Mouse (Mus musculus) cerebellum, postnatal 14 days (tissue): Measurements from ENCODE around the gene Syndig1.

ENCODE experiments used
- DNase-seq, 2 experiments: peaks; one replicate each; pipeline ENCODE4 v3.0.0; 2021; ENCODE audit warnings: mixed read lengths in 2 of 2

The Syndig1 gene

DNA sequence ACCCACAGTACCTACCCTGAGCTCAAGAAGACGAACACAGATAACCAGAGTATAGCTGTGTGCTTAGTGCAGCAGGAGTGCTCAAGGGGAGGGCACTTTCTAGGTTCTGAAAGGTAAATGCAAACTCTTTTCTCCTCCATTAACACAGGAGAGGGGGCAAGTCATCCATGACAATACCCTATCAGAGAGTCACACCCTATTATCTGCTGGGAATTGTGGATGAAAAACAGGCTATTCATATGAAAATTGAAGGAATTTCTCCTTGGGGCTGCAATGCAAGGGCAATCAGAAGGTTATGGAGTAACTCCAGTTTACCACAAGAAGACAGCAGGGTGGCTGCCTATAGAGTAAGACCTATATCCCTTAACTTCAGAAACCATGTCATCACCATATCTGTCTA lies 154.1 kb downstream of the Syndig1 start:
- DNase-seq, result no peak

DNA sequence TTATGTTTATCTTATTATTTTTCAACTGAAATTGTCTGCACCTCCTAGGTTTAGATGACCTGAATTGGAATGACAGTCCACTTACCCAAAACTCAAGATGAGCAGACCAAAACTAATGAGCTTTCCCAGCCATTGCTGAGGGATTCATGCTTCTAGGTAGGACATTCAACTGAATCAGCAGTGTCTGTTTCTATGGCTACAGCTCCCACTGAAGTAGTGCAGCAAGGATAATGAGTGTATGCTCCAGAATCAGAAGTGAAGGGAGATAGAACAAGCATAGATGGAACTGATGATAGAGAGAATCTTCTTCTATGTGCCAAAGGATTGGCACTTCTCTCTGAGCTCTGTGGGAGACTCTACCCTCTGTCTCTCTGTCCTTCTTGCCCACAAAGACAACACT lies 158.6 kb downstream of the Syndig1 start:
- no peak for DNase-seq

DNA sequence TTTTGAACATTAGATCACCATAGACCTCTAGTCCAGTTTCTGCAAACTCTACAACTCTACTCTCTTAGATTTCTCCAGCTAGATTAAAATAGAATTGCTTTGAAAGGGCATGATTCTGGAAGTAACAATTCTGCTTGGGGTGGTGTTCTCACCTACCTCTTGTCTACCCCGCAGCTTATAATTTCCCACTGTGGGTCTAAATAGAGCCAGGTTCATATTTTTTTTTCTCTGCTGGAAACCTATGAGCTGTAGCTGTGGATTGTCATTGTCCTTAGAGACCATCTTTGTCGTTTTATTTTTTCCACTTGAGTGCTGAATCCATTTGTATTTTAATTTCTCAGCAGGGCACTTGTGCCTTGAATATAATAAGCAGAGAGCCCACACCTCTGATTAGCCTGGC lies 162.5 kb downstream of the Syndig1 start:
- no peak for DNase-seq

DNA sequence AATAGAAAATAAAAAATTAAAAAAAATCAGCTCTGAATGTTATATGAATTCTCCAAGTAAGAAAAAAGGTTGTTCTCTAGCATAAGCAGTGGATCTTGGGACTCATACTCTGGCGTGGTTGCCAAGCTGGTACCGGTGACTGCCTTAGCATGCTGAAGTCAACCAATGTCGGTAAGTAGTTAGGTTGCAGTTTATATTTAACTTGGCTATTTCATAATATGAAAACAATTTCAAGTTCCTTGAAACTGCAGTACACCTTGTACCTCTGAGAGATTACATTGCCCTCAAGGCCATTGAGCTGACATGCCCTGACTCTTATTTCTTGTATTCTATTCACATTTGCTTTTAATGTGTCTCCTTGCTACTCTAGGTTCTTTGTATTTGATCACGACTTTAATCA lies 163.9 kb downstream of the Syndig1 start:
- DNase-seq, result no peak

DNA sequence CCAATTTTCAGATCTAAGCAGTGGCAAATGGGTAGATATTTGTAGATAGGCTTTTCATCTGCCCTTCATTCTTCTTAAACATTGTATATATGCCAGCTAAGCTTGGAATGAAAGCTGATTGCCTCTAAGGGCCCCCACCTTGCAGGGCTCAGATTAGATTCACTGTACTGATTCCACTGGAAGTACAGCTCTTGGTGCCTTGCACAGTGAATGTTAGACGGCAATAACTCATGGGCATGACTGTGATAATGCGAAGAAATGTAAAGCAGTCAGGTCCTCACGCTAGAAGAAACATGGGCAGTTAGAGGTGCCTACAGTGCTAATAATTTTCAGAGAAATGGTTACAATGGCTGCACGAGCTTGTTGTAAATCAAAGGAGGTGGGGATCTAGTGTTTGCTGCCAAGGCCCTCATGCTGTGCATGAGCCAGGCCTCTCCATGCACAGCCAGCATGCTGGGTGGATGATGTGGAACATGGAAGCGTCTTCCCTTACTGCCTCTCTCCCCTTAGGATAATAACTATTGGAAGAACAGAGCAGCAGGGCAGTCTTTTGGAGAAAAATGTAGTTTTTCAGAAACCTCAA lies 167.5 kb downstream of the Syndig1 start:
- no peak for DNase-seq

- no peak for DNase-seq
These were observed 168.6 kb downstream of the Syndig1 start for GRCm38 (mm10) chr2:149997657-149998056.

DNA sequence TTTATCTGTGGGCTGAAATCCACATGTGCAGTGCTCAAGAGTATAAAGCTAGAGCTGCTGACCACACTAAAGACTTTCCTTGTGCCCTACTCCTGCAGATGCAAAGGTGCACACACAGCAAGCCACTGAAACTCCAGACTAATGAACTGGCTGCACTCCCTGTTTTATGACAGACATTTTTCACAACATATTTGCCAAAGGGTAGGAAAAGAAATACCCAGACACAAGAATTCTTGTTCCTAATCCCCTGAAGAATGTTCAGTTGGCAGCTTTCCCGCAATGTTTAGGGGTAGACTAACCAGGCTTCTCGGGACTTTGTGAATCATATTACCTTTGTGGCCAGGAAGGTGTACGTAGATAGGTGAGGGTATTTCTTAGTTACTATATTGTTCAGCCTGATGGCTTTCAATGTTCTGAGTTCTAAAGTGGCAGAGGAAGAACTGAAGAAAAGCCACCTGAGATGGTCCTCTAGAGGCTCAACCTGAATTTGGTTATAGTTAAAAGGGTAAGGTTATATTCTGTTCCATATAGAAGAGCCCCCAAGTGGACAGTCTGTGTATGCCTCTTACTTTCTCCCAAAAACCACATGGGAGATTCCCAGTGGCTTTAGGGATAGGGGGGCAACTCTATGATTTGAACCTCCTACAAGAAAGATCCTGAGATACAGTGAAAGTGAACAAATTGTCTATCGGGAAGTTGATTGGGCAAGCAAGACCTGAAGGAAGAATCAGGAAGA lies 169.5 kb downstream of the Syndig1 start:
- DNase-seq, result no peak

- DNase-seq, result no peak
These were observed 171.6 kb downstream of the Syndig1 start for GRCm38 (mm10) chr2:150000564-150000963.

GRCm38 (mm10) chr2:150003499-150003898 lies 174.5 kb downstream of the Syndig1 start:
- no peak for DNase-seq

DNA sequence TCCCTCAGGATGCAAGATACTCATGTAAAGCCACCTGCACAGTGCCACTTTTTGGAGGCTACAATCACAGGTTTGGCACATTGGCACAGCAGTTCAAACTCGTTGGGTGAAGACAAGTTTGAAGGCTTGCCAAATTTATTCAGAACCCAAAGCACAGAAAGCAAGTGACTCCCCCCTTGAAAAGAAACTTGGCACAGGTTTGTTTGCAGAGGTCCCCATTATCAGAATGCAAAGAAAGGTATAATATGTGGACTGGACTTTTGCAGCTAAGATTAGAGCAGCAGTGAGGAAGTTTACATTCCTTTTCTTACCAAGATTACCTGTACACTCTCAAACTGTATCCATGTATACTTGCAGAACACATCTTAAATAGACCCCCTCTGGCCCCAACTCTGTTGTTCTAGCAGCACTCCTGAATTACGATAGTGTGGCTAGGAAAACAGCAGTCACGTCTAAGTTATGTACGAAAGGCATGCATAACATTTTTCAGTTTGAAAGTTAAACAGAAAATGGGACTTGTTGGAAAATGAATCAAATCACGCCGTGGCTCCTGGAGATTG lies 183.9 kb downstream of the Syndig1 start:
- DNase-seq, result no peak

- no peak for DNase-seq
These were observed 184.8 kb downstream of the Syndig1 start for GRCm38 (mm10) chr2:150013785-150014184.

DNA sequence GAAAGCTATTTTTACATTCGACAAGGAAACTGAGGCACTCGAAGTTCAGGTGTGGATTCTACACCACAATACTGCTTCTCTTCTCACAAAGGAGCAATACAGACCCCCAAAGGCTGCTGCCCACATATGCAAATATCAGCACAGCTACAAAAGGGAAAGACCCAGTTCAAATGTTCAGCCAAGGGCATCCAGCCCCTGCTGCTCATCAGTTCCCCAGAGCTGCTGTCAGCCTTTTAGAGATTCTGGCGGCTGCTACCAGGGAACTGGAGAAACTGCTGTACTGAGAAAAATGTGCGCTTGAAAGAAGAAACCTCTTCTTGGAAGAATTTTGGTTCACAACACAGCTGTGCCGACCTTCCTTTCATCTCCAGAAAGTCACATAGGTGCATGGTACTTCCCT lies 187.3 kb downstream of the Syndig1 start:
- no peak for DNase-seq

- DNase-seq, result no peak
These were observed 191.7 kb downstream of the Syndig1 start for GRCm38 (mm10) chr2:150020706-150021105.

DNA sequence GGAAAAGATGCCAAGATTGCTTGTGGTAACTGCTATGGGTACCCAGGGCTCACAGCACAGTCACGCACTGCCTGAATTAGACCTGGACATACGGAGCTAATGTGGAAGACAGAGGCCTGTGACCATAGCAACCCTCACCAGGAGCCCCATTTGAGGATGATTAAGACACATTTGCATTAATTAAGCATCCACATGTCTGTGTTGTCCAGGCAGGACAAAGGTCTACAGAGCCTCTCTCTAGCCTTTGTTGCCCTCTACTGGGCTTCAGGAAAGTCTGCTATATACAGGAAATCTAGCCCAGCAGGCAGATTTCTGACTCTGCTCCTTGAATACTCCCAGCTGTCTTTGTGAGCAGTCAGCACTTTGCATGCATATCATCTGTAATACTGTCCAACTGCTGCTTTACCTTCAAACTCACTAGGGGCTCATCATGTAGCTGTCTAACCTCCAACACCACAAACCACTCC lies 194.9 kb downstream of the Syndig1 start:
- peak; percentile 56 to 70 for DNase-seq

DNA sequence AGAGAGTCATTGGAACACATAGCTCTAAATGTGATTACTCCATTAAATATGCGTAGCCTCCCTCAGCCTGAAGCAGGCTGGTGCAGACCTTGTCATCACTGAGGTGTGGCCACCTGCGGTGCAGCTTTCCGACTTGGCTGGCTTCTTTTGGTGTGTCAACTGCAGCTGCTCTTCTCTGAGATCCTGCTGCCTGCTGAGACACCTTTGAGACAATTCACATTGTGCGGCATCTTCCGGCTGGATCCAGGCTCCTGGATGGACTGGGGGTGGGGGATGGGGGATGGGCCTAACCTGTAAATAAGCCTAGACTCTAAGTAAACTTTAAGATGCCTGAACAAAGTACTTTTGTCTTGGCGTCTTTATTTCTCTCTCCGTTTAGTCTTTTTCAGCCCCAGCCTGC lies 214.5 kb downstream of the Syndig1 start:
- no peak for DNase-seq
